Mouse (Mus musculus) left cerebral cortex, adult 2 months (tissue): ENCODE data around the gene Higd2a. TPM values are rescaled to one million over a fixed set of nuclear protein-coding genes. Genes with fewer than 3 reads are reported as not detected.

ENCODE experiments used
- DNase-seq, 2 experiments: peaks; one replicate each; pipeline ENCODE4 v3.0.0; 2021 to 2022; ENCODE audit warnings: low spot score in 2 of 2, mixed read lengths in 1 of 2; ENCODE audit errors: extremely low spot score in 1 of 2
- H3K27ac ChIP-seq: fragments of 200-600 bp; 2 replicates; pipeline ENCODE4 v1.8.1; 2022
- H3K4me3 ChIP-seq: fragments of 200-600 bp; 2 replicates; pipeline ENCODE4 v1.8.1; 2022
- CTCF ChIP-seq: fragments of 200-600 bp; IDR thresholded peaks from 2 replicates; pipeline ENCODE4 v1.8.1; 2022; ENCODE audit warnings: antibody characterized with exemption, mild to moderate bottlenecking, moderate library complexity
- intact Hi-C: fragments of 180-260 bp; cut with DNase I; formaldehyde crosslinking; loops from one replicate; pipeline ENCODE4 v1.15.1; 2025
- total RNA-seq, 2 experiments: library from RNA; stranded (reverse); gene quantifications; 2 replicates each; pipeline ENCODE4 v1.2.3; 2021

Higd2a gene
- total RNA-seq, 2 experiments from 2014 or later, result 134 to 144 TPM

- TF ChIP-seq CTCF, result peak; percentile 68
- intact Hi-C loops, result loop anchor here (1.0 to 5.0 kb wide), 2 partner anchors 9 to 98 kb away; partner anchors contain the start of gene Thoc3
- peak; percentile 43 to 48 for DNase-seq
- Histone ChIP-seq H3K27ac (peak overlapping the region; percentile 90; the same call in 1 of the 2 replicates), H3K4me3 (peak overlapping the region; percentile 90)
Observed at GRCm38 (mm10) chr13:54565594-54566345, 24.2 kb upstream of the Higd2a start.

DNA sequence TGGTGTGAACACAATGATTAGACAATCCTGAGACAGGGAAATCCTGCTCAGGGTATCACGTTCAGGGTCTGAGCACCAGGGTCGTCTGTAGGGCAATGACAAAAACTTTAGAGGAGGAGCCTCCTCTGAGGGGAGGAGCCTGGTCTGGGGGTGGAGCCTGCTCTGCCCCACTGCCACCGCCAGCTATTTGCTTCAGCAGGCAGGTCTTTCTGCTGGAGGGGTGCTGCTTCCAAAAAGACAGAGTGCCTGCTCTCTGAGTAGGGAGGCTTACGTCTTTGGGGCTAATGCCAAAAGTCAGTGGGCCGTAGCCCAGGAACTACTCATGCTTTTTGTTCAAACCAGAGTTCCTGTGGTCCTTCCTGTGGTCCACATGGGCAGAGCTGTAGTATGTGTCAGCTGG, 21.6 kb upstream of the Higd2a start:
- intact Hi-C loops, result loop anchor here (5.0 kb wide), 1 partner anchor 101 kb away; the partner anchor contains the start of gene Thoc3
- no peak for DNase-seq
- TF ChIP-seq CTCF, result no peak
- Histone ChIP-seq H3K4me3 (no peak overlapping the region), H3K27ac (no peak overlapping the region)

- intact Hi-C loops, result loop anchor here (5.0 kb wide), 1 partner anchor 102 kb away; the partner anchor contains the start of gene Thoc3
- DNase-seq, result no peak
- H3K27ac ChIP-seq, result no peak overlapping the region
- no peak overlapping the region for H3K4me3 ChIP-seq
- no peak for TF ChIP-seq CTCF
Observed at GRCm38 (mm10) chr13:54569282-54569681, 20.7 kb upstream of the Higd2a start.

DNA sequence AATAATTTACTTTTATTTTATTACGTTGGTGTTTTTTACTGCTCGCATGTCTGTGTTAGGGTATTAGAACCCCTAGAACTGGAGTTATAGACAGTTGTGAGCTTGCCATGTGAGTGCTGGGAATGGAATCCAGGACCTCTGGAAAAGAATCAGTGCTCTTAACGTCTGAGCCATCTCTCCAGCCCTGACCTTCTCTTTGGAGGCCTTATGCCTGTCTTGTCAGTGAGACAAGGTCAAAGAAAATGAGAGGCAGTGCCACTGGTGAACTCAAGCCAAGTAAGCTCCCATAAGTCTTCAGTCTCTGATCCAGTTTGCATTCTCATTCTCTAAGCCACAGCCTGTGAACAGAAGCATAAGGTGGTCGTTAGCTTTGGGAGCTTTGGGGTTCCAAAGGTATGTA, 19.3 kb upstream of the Higd2a start:
- DNase-seq, result no peak
- intact Hi-C loops, result loop anchor here (5.0 kb wide), 1 partner anchor 323 kb away; no protein-coding TSS in a partner anchor
- Histone ChIP-seq H3K4me3 (no peak overlapping the region), H3K27ac (no peak overlapping the region)
- TF ChIP-seq CTCF, result no peak

GRCm38 (mm10) chr13:54571637-54572036, 18.4 kb upstream of the Higd2a start:
- Histone ChIP-seq H3K27ac (no peak overlapping the region), H3K4me3 (no peak overlapping the region)
- intact Hi-C loops, result loop anchor here (5.0 kb wide), 1 partner anchor 324 kb away; no protein-coding TSS in a partner anchor
- no peak for TF ChIP-seq CTCF
- no peak for DNase-seq

DNA sequence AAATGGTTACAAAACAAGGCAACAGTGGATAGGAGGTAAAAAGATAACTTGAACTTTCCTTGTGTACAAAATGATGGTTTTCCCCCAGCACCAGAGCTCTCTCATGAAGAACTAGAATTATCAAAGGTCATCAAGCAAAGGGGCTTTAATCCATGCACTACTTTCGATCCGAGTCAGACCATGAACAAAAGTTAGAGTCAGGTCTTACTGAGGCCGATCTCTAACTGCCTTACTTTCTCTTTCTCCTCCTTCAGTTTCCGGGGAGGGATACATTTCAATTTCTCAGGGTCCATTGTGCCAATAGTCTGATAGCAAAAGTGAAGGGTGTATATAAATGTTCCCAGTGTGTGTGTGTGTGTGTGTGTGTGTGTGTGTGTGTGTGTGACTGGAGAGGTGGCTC, 17.4 kb upstream of the Higd2a start:
- no peak for TF ChIP-seq CTCF
- DNase-seq, result no peak
- Histone ChIP-seq H3K27ac (no peak overlapping the region), H3K4me3 (no peak overlapping the region)
- intact Hi-C loops, result loop anchor here (5.0 kb wide), 1 partner anchor 325 kb away; no protein-coding TSS in a partner anchor

GRCm38 (mm10) chr13:54574854-54575481, 15.0 kb upstream of the Higd2a start, which contains the start of gene Arl10:
Gene Arl10, plus strand, starts transcription at chr13:54575015.
- DNase-seq, result peak; percentile 70 to 75
- intact Hi-C loops, result loop anchor here (1.0 to 5.0 kb wide), 3 partner anchors 10 to 328 kb away; partner anchors contain the start of gene 4833439L19Rik
- TF ChIP-seq CTCF, result peak; percentile 24
- H3K4me3 ChIP-seq, result peak within 1 kb of the TSS; percentile 75
- H3K27ac ChIP-seq, result peak within 1 kb of the TSS; percentile 82

DNA sequence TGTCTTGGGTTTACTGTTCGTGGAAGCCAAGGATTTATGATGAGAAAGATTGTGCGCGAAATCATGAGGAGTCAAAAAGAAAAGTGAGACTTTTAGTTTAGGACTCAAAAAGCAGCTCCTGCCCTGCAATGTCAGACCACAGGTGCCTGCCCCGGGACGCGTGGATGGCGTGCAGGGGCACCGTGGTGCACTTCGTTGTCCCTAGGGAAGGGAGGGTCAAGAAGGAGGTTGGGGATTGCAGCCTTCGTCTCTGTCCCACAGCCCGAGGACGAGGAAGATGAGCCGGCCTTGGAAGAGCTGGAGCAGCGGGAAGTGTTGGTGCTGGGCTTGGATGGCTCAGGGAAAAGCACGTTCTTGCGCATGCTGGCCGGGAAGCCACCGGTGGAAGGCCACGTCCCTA, 14.5 kb upstream of the Higd2a start:
- DNase-seq, result no peak
- TF ChIP-seq CTCF, result no peak
- Histone ChIP-seq H3K27ac (peak overlapping the region; percentile 82), H3K4me3 (peak overlapping the region; percentile 75)
- intact Hi-C loops, result loop anchor here (2.0 kb wide), 1 partner anchor 13 kb away; no protein-coding TSS in a partner anchor

GRCm38 (mm10) chr13:54577652-54578507, 12.1 kb upstream of the Higd2a start:
- no peak for TF ChIP-seq CTCF
- intact Hi-C loops, result no loop called here
- no peak for DNase-seq
- H3K4me3 ChIP-seq, result no peak overlapping the region
- H3K27ac ChIP-seq, result no peak overlapping the region

- H3K27ac ChIP-seq, result no peak overlapping the region
- DNase-seq, result no peak
- intact Hi-C loops, result no loop called here
- no peak for TF ChIP-seq CTCF
- no peak overlapping the region for H3K4me3 ChIP-seq
Observed at GRCm38 (mm10) chr13:54581385-54581784, 8.6 kb upstream of the Higd2a start.

DNA sequence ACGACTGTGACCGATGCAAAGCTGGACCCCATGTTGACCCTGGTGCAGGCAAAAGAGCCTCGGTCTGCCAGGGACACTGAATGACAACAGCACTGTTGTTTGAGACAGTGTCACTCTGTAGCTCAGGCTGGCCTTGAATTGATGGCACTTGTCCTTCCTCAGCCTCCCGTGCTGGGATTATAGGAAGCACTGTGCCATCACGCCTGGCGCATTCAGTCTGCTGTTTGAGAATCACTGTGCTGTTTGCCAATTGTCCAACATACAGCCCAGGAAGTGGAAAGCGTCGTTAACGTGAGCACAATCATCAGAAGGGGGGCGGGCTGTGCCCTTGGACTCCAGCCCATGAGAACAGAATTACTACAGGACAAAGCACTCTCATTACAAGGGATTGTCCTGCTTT, 7.9 kb upstream of the Higd2a start:
- intact Hi-C loops, result no loop called here
- no peak overlapping the region for H3K27ac ChIP-seq
- no peak for DNase-seq
- H3K4me3 ChIP-seq, result no peak overlapping the region
- TF ChIP-seq CTCF, result no peak

DNA sequence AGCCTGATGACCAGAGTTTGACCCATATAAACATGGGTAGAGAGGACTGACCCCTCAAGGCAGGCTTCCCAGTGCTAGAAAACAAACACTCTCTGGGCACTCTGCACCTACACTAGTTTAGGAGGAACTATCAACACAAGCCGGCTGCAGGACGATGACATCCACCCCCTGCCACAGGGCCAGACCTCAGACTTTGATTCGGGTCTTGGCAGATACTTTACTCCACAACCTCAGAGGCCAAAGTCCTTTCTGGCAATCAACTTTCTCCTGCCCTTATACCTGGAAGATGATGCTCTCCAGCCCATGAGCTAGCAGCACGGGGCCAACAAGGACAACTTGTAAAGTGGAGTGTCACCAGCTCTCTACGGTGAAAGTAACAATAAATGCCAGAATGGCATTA, 7.1 kb upstream of the Higd2a start:
- intact Hi-C loops, result no loop called here
- no peak for TF ChIP-seq CTCF
- H3K27ac ChIP-seq, result no peak overlapping the region
- DNase-seq, result no peak
- no peak overlapping the region for H3K4me3 ChIP-seq
